Mouse (Mus musculus) CH12.LX (cell line): ENCODE data around the gene Ice2. TPM values are rescaled to one million over a fixed set of nuclear protein-coding genes. Genes with fewer than 3 reads are reported as not detected.

Source experiments
- DNase-seq: peaks from one replicate; pipeline ENCODE4 v3.0.0-alpha.2; 2013; ENCODE audit errors: extremely low read depth
- H3K27ac ChIP-seq: 2 replicates; pipeline ENCODE4 v1.5.1; 2012; ENCODE audit warnings: low read depth, mild to moderate bottlenecking, control low read depth, moderate library complexity; ENCODE audit not compliant: insufficient read depth
- H3K27me3 ChIP-seq: replicated peaks from 2 replicates; pipeline ENCODE3; 2012; ENCODE audit warnings: inconsistent platforms
- H3K36me3 ChIP-seq, 2 experiments: replicated peaks in 1 of 2; 2 replicates each; pipeline versions ENCODE3 to v1.6.1; 2012; ENCODE audit warnings: inconsistent platforms in 1 of 2, low read length in 1 of 2, mild to moderate bottlenecking in 1 of 2, mixed read lengths in 1 of 2, moderate library complexity in 1 of 2; ENCODE audit not compliant: control insufficient read depth in 1 of 2, insufficient read depth in 1 of 2
- H3K4me1 ChIP-seq, 2 experiments: 2 replicates each; pipeline ENCODE4 v1.6.1; 2012; ENCODE audit warnings: inconsistent platforms in 1 of 2, moderate library complexity in 1 of 2; ENCODE audit not compliant: insufficient read depth in 2 of 2, control insufficient read depth in 1 of 2
- H3K4me2 ChIP-seq: 2 replicates; pipeline ENCODE4 v1.6.1; 2012; ENCODE audit warnings: low read depth, mild to moderate bottlenecking, control low read depth; ENCODE audit not compliant: poor library complexity, insufficient read depth, severe bottlenecking
- H3K4me3 ChIP-seq, 3 experiments: fragments of 150-350 bp in 1 of 3; sonication (generic) in 1 of 3; replicated peaks in 1 of 3; 2 replicates each; pipeline versions ENCODE3 to v1.5.1; 2011 to 2012; ENCODE audit warnings: low read depth in 2 of 3, low read length in 2 of 3, mild to moderate bottlenecking in 2 of 3, moderate library complexity in 2 of 3, control low read depth in 1 of 3, improper control_type of control experiment in 1 of 3, inconsistent platforms in 1 of 3, mixed read lengths in 1 of 3; ENCODE audit not compliant: poor library complexity in 1 of 3
- H3K79me2 ChIP-seq: replicated peaks from 2 replicates; pipeline ENCODE4 v1.6.1; 2012; ENCODE audit warnings: mild to moderate bottlenecking, moderate library complexity; ENCODE audit not compliant: control insufficient read depth, poor library complexity, insufficient read depth, severe bottlenecking; ENCODE audit errors: extremely low read depth
- H3K9ac ChIP-seq: 2 replicates; pipeline ENCODE4 v1.6.1; 2012; ENCODE audit warnings: low read depth, mild to moderate bottlenecking, control low read depth, moderate library complexity; ENCODE audit not compliant: insufficient read depth
- H3K9me3 ChIP-seq: replicated peaks from 2 replicates; pipeline ENCODE3; 2012; ENCODE audit warnings: low read length, inconsistent platforms, mixed read lengths
- CHD2 ChIP-seq: IDR thresholded peaks from 2 replicates; pipeline ENCODE4 v1.6.1; 2011; ENCODE audit warnings: low read length, improper control_type of control experiment
- CTCF ChIP-seq, 2 experiments: IDR thresholded peaks in 1 of 2; conservative IDR thresholded peaks in 1 of 2; 2 replicates each; pipeline ENCODE4 v1.5.1; 2011 to 2012; ENCODE audit warnings: low read depth in 2 of 2, low read length in 2 of 2, improper control_type of control experiment in 1 of 2, inconsistent platforms in 1 of 2, mild to moderate bottlenecking in 1 of 2, moderate library complexity in 1 of 2
- ELF1 ChIP-seq: IDR thresholded peaks from 2 replicates; pipeline ENCODE4 v1.6.1; 2014; ENCODE audit warnings: low read depth, mild to moderate bottlenecking, inconsistent platforms, low read length, improper control_type of control experiment
- ETS1 ChIP-seq: conservative IDR thresholded peaks from 2 replicates; pipeline ENCODE4 v1.6.1; 2012; ENCODE audit warnings: low read depth, mild to moderate bottlenecking, inconsistent platforms, low read length, improper control_type of control experiment, moderate library complexity
- IRF4 ChIP-seq: IDR thresholded peaks from 2 replicates; pipeline ENCODE4 v1.6.1; 2014; ENCODE audit warnings: low read depth, mild to moderate bottlenecking, inconsistent platforms, low read length, improper control_type of control experiment
- JUND ChIP-seq: conservative IDR thresholded peaks from 2 replicates; pipeline ENCODE4 v1.6.1; 2011; ENCODE audit warnings: low read depth, low read length, improper control_type of control experiment
- MAFK ChIP-seq: IDR thresholded peaks from 2 replicates; pipeline ENCODE4 v1.6.1; 2011; ENCODE audit warnings: low read length, improper control_type of control experiment; ENCODE audit not compliant: insufficient replicate concordance
- MAX ChIP-seq: IDR thresholded peaks from 2 replicates; pipeline ENCODE4 v1.6.1; 2011; ENCODE audit warnings: low read length, improper control_type of control experiment
- MEF2A ChIP-seq: IDR thresholded peaks from 2 replicates; pipeline ENCODE4 v1.6.1; 2014; ENCODE audit warnings: low read depth, mild to moderate bottlenecking, inconsistent platforms, low read length, improper control_type of control experiment, borderline replicate concordance
- MYC ChIP-seq: IDR thresholded peaks from 2 replicates; pipeline ENCODE4 v1.6.1; 2011; ENCODE audit warnings: low read depth, mild to moderate bottlenecking, improper control_type of control experiment, low read length
- NELFE ChIP-seq: IDR thresholded peaks from 2 replicates; pipeline ENCODE4 v1.6.1; 2011; ENCODE audit warnings: low read depth, low read length, improper control_type of control experiment
- POLR2A ChIP-seq: IDR thresholded peaks from 2 replicates; pipeline ENCODE4 v1.6.1; 2011; ENCODE audit warnings: low read depth, mild to moderate bottlenecking, improper control_type of control experiment, low read length
- POLR2AphosphoS2 ChIP-seq: IDR thresholded peaks from 2 replicates; pipeline ENCODE4 v1.6.1; 2011; ENCODE audit warnings: low read depth, low read length, improper control_type of control experiment
- RAD21 ChIP-seq: IDR thresholded peaks from 2 replicates; pipeline ENCODE4 v1.6.1; 2011; ENCODE audit warnings: low read depth, mild to moderate bottlenecking, low read length, improper control_type of control experiment, moderate library complexity
- RCOR1 ChIP-seq: conservative IDR thresholded peaks from 2 replicates; pipeline ENCODE4 v1.6.1; 2012; ENCODE audit warnings: low read depth, mild to moderate bottlenecking, inconsistent platforms, low read length, improper control_type of control experiment
- SMC3 ChIP-seq: IDR thresholded peaks from 2 replicates; pipeline ENCODE4 v1.6.1; 2011; ENCODE audit warnings: low read depth, low read length, improper control_type of control experiment
- TBP ChIP-seq: conservative IDR thresholded peaks from 2 replicates; pipeline ENCODE4 v1.6.1; 2011; ENCODE audit warnings: low read depth, low read length, improper control_type of control experiment
- TCF12 ChIP-seq: IDR thresholded peaks from 2 replicates; pipeline ENCODE4 v1.6.1; 2014; ENCODE audit warnings: low read depth, mild to moderate bottlenecking, inconsistent platforms, low read length, improper control_type of control experiment
- USF2 ChIP-seq: conservative IDR thresholded peaks from 2 replicates; pipeline ENCODE4 v1.6.1; 2011; ENCODE audit warnings: low read depth, low read length, improper control_type of control experiment
- ZMIZ1 ChIP-seq: IDR thresholded peaks from 2 replicates; pipeline ENCODE4 v1.6.1; 2012; ENCODE audit warnings: low read depth, mild to moderate bottlenecking, inconsistent platforms, low read length, improper control_type of control experiment
- dilution Hi-C: fragments of 300-500 bp; cut with MboI; formaldehyde crosslinking; loops from 2 replicates; pipeline ENCODE4 v1.14.3; 2020; ENCODE audit warnings: low sequenced_read_pairs; ENCODE audit not compliant: extremely low pct_unique_long_range_greater_than_20kb, extremely low pct_ligation_motif_present
- in situ Hi-C: fragments of 300-500 bp; cut with MboI; formaldehyde crosslinking; loops from 3 replicates; pipeline ENCODE4 v1.14.3; 2019; ENCODE audit warnings: low sequenced_read_pairs, low pct_ligation_motif_present, low pct_unique_long_range_greater_than_20kb, mixed read lengths
- polyA plus RNA-seq: library from polyadenylated mRNA; unstranded; fragments of >175 nt; gene quantifications from 2 replicates; pipeline ENCODE4 v1.2.1, GENCODE M21; 2012; ENCODE audit warnings: low read depth; ENCODE audit not compliant: insufficient read length
- total RNA-seq, 2 experiments: library from RNA; depleted of rRNA; stranded (reverse); fragments of 300-350 nt in 1 of 2; fragments of >200 nt in 1 of 2; gene quantifications; 2 replicates each; pipeline ENCODE4 v1.2.3; 2012 to 2014

The Ice2 gene
- total and polyA plus RNA-seq, 3 experiments, result 13.3 to 23.1 (median 14.9) TPM

DNA sequence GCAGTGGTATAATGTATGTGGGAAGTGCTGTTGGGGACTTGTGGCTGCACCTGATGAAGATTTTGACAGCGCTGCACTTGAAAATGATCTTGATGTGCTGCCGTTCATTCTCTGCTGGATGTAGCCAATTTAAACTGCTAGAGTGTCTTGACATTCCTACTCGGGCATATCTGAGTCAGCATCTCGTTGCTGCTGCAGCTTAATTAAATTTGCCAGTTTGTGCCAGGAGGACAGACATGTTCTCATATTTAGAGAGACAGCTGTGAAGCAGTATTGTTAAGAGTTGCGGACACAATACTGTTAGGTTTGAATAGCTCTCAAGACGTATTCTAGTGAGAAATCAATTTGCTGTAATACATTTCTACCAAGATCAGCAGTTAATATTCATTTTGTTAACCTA, 7.0 kb downstream of the Ice2 start:
- Histone ChIP-seq H3K4me3 (no peak overlapping the region), H3K9ac (no peak overlapping the region), H3K27ac (no peak overlapping the region), H3K4me2 (no peak overlapping the region), H3K4me1 (peaks cover 0 to under 1% of the 10 kb centered on the region in 2 experiments; a peak in 1 of 4 replicates), H3K36me3 (peaks cover 6 to 44% of the 10 kb centered on the region in 2 experiments), H3K27me3 (no peaks in the 10 kb centered on the region), H3K9me3 (no peaks in the 10 kb centered on the region), H3K79me2 (no peaks in the 10 kb centered on the region)
- in situ Hi-C loops, result no loop called here
- TF ChIP-seq NELFE (no peak), POLR2AphosphoS2 (no peak), USF2 (no peak), TCF12 (no peak)
- no peak for DNase-seq
- dilution Hi-C loops, result no loop called here

DNA sequence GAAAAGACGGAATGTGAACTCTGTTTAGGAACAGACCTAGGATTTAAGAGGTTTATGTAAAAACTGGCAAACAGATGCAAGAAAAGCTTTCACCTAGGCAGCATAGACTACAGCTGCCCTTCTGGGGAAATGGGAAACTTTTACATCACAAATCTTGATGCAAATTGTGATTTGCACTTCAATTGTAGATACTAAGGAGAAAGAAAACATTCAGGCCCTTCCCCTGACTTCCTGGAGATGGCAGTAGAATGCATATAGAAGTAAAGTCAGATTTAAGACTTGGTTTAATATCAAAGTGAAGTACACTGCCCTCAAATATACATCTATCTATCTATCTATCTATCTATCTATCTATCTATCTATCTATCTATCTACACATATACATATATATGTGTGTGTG, 21.8 kb downstream of the Ice2 start:
- Histone ChIP-seq H3K9me3 (no peaks in the 10 kb centered on the region), H3K79me2 (no peaks in the 10 kb centered on the region; the same call in 1 of the 2 replicates), H3K36me3 (peaks cover 35 to 88% of the 10 kb centered on the region in 2 experiments), H3K27ac (no peak overlapping the region), H3K4me2 (no peak overlapping the region), H3K4me3 (no peak overlapping the region), H3K27me3 (no peaks in the 10 kb centered on the region), H3K4me1 (no peaks in the 10 kb centered on the region), H3K9ac (no peak overlapping the region)
- DNase-seq, result no peak
- in situ Hi-C loops, result no loop called here
- dilution Hi-C loops, result no loop called here
- peak; percentile 25 for TF ChIP-seq RAD21
- TF ChIP-seq CTCF (conservative IDR thresholded peaks at IDR 0.05 in 1 of 2, IDR thresholded peaks at IDR 0.05 in 1 of 2; ENCODE audit: low read depth in 2 of 2, low read length in 2 of 2), result peak in 1 of 2 experiments; percentile 31; a peak in 2 of 4 replicates
- peak; percentile 39 for TF ChIP-seq SMC3
- no peak for TF ChIP-seq ETS1

DNA sequence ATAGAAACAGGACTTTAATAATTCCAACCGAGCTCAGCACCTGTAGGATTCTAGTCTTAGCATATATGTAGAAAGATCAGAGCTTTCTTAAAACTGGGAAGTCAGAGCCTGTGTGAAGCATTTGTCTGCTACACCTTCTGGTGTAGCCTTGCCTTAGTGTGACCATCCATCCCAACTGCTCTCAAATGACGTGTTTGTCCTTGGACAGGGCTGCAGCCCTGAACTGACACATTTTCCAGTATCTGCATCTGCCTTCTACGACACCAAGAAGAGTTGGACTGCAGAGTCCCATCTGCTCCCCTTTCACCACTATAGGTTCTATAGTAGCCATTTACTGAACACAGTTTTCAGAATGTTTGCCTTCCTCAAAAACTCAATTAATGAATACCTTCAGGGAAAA, 32.8 kb downstream of the Ice2 start:
- in situ Hi-C loops, result no loop called here
- no peak for DNase-seq

More for the DNA sequence above, 32.8 kb downstream of the Ice2 start:
- Histone ChIP-seq H3K4me3 (no peak overlapping the region), H3K79me2 (no peaks in the 10 kb centered on the region), H3K9me3 (no peaks in the 10 kb centered on the region), H3K27ac (no peak overlapping the region), H3K9ac (no peak overlapping the region), H3K27me3 (no peaks in the 10 kb centered on the region), H3K4me1 (peaks cover 0 to 9% of the 10 kb centered on the region in 2 experiments; a peak in 1 of 4 replicates), H3K4me2 (no peak overlapping the region)
- no peak for TF ChIP-seq ZMIZ1
- no peak for TF ChIP-seq MEF2A
- no peak for TF ChIP-seq NELFE
- no peak for TF ChIP-seq RCOR1
- TF ChIP-seq MAFK, result no peak
- no peak for TF ChIP-seq IRF4
- no peak for TF ChIP-seq POLR2A
- TF ChIP-seq CHD2, result no peak
- TF ChIP-seq ELF1, result no peak
- no peak for TF ChIP-seq MYC
- no peak for TF ChIP-seq TBP
- no peak for TF ChIP-seq MAX
- no peak for TF ChIP-seq JUND
- TF ChIP-seq, all 38 proteins: peak for 0
- dilution Hi-C loops, result no loop called here
- peaks cover 35 to 71% of the 10 kb centered on the region in 2 experiments for H3K36me3 ChIP-seq
